Mouse (Mus musculus): ENCODE results near the gene Cabp4. TPM values are rescaled to one million over a fixed set of nuclear protein-coding genes. Genes with fewer than 3 reads are reported as not detected.

Cabp4 gene
- polyA plus RNA-seq, 1 experiment from 2014 or later, result 0.12 TPM

DNA sequence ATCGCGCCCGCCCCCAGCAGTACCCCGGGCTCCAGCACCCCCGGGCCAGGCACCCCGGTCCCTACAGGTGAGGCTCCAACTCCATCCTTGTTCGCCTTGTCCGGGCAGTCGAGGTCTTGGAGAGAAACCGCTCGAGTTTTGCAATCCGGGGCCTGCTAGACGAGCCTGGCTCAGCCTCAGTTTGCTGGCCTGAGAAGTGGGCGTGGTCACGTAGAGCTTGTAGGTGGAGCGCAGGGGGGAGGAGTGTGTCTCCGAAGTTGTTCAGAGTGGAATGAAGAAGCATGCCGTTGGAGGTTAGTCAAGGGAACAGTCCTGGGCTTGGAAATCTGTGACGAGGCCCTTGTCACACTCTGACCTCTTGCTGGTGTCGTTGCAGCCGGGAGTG, 46.4 kb downstream of the Cabp4 start:
- Histone ChIP-seq H3K27me3 (ENCODE audit: control insufficient read depth, insufficient read depth, low read length) (0 out of 2 replicates have a peak, but pooled peaks cover 4% of the 10 kb centered on the region), H3K4me3 (replicated peaks; ENCODE audit: low read length) (peak overlapping the region; percentile 69), H3K4me2 (ENCODE audit: low read depth, low read length) (peak overlapping the region; percentile 72), H3K27ac (ENCODE audit: low read length) (peak overlapping the region; percentile 94), H3K9ac (ENCODE audit: low read length) (peak overlapping the region; percentile 72), H3K4me1 (ENCODE audit: control insufficient read depth, insufficient read depth, low read length) (peaks cover 41% of the 10 kb centered on the region), H3K9me3 (replicated peaks; ENCODE audit: control insufficient read depth, low read length) (no peaks in the 10 kb centered on the region), H3K36me3 (ENCODE audit: control insufficient read depth, insufficient read depth, low read length) (no peaks in the 10 kb centered on the region)
- peak; percentile 49 for ATAC-seq (ENCODE audit: insufficient read depth, low FRiP score)
- WGBS, result under 1% methylated on average over 21 of the region's 21 CpGs

DNA sequence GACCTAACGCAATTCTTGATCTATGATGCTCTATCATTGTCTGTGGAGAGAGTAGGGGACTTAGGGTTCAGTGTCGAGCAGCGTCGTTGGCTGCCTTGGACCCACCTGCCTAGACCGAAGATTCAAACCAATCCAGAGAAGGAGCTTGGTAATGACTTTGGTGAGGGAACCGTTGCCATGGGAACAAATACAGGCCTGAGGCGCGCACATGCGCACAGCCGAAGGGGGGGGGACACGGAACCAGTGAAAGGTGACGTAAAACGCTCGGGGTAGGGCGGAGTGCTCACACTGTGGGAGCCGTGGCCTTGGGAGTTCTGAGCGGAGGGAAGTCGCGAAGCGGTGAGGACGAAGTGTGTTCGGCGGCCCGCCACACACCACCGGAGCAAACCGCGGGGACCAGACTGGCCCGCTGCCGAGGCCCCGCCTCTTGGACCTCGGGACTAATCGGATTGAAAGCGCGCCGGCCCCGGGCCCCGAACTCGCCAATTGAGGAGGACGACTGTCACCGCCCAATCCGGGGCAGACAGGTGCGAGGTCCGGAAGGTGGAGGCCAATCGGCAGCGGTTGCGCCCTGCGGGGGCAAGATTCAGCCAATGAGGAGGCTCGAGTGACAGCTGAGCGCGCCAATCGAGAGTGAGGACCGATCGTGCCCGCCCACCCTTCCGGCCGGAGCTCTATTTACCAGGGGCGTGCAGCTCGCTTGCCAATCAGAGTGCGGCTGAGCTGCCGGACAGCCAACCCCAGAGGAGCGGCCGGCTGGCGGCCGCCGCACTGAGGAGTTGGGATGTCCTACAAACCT, 47.0 kb downstream of the Cabp4 start, which contains the start of gene Cdk2ap2:
Cdk2ap2 (plus strand) TSS at position 541 of the 799 bp plus-strand sequence.
- H3K4me2 ChIP-seq (ENCODE audit: low read depth, low read length), result peak within 1 kb of the TSS; percentile 72
- H3K27ac ChIP-seq (ENCODE audit: low read length), result peak within 1 kb of the TSS; percentile 94
- H3K4me1 ChIP-seq (ENCODE audit: control insufficient read depth, insufficient read depth, low read length), result peaks cover 41% of the 10 kb centered on the region
- peak within 1 kb of the TSS; percentile 77 for H3K9ac ChIP-seq (ENCODE audit: low read length)
- peak within 1 kb of the TSS; percentile 69 for H3K4me3 ChIP-seq (replicated peaks; ENCODE audit: low read length)
- no peaks in the 10 kb centered on the region for H3K9me3 ChIP-seq (replicated peaks; ENCODE audit: control insufficient read depth, low read length)
- under 1% methylated on average over 65 of the region's 65 CpGs for WGBS
- ATAC-seq (ENCODE audit: insufficient read depth, low FRiP score), result peak; percentile 94
- H3K27me3 ChIP-seq (ENCODE audit: control insufficient read depth, insufficient read depth, low read length), result 0 out of 2 replicates have a peak, but pooled peaks cover 4% of the 10 kb centered on the region
- no peaks in the 10 kb centered on the region for H3K36me3 ChIP-seq (ENCODE audit: control insufficient read depth, insufficient read depth, low read length)

DNA sequence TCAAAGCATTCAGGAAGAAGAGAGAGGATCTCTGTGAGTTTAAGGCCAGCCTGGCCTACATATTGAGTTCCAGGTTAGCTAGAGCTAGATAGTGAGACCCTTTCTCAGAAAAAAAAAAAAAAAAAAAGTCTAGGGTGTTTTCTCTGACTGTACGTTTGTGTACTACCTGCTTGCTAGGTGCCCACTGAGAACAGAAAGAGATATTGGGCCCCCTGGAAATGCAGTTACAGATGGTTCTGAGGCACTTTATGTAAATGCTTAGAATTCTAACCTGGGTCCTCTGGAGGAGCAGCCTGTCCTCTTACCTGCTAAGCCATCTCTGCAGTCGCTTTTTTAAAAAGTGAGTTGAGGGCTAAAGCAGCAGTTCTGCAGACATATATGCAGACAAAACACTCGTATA, 48.0 kb downstream of the Cabp4 start:
- Histone ChIP-seq H3K4me2 (ENCODE audit: low read depth, low read length) (no peak overlapping the region), H3K27ac (ENCODE audit: low read length) (no peak overlapping the region), H3K9ac (ENCODE audit: low read length) (no peak overlapping the region), H3K9me3 (replicated peaks; ENCODE audit: control insufficient read depth, low read length) (no peaks in the 10 kb centered on the region), H3K4me3 (replicated peaks; ENCODE audit: low read length) (no peak overlapping the region), H3K36me3 (ENCODE audit: control insufficient read depth, insufficient read depth, low read length) (no peaks in the 10 kb centered on the region), H3K4me1 (ENCODE audit: control insufficient read depth, insufficient read depth, low read length) (peaks cover 37% of the 10 kb centered on the region), H3K27me3 (ENCODE audit: control insufficient read depth, insufficient read depth, low read length) (no peaks in the 10 kb centered on the region)
- 76% methylated on average over 3 of the region's 3 CpGs for WGBS
- ATAC-seq (ENCODE audit: insufficient read depth, low FRiP score), result no peak

DNA sequence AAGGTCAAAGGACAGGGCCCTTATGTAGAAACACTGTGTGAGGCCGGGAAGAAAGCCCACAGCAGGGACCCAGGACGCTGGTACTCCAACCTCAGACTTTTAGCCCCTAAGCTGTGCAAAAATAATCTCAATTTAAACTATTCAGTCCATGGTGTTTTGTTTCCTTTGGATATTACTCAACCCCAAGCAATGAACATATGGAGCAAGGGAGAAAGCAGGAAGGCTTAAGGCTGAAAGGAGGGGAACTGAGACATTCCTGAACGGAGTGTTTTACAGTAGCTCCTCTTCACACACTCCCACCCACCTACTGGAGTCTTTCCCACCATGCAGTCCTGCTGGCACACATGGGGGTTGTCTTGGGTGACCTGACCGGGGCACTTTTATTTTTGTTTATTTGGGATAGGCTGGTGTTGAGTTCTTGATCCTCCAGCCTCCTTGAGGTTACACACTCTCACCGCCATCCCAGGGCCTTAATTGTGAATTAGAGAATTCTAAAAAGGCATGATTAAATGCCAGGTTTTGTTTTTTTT, 49.0 kb downstream of the Cabp4 start:
- Histone ChIP-seq H3K27me3 (ENCODE audit: control insufficient read depth, insufficient read depth, low read length) (no peaks in the 10 kb centered on the region), H3K27ac (ENCODE audit: low read length) (no peak overlapping the region), H3K4me2 (ENCODE audit: low read depth, low read length) (no peak overlapping the region), H3K9ac (ENCODE audit: low read length) (no peak overlapping the region), H3K4me3 (replicated peaks; ENCODE audit: low read length) (no peak overlapping the region), H3K4me1 (ENCODE audit: control insufficient read depth, insufficient read depth, low read length) (peaks cover 28% of the 10 kb centered on the region), H3K9me3 (replicated peaks; ENCODE audit: control insufficient read depth, low read length) (no peaks in the 10 kb centered on the region), H3K36me3 (ENCODE audit: control insufficient read depth, insufficient read depth, low read length) (no peaks in the 10 kb centered on the region)
- no peak for ATAC-seq (ENCODE audit: insufficient read depth, low FRiP score)
- WGBS, result 79% methylated on average over 5 of the region's 5 CpGs

DNA sequence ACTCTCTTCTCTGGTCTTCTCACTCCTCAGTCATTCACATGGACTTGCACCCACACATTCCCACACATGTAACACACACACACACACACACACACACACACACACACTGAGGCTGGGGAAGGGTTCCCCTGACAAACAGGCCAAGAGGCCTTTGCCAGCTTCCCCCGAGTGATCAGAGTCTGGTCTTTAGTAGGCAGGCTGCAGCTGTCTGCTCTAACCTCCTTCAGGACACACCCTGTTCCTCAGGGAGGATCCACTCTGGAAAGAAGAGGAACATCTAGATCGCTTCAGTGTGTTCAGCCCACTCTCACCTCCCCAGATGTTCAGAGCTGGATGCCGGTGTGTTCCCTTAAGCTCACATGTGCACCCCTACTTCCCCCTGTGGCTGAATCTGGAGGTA, 49.5 kb downstream of the Cabp4 start:
- Histone ChIP-seq H3K9ac (ENCODE audit: low read length) (no peak overlapping the region), H3K4me3 (replicated peaks; ENCODE audit: low read length) (no peak overlapping the region), H3K4me2 (ENCODE audit: low read depth, low read length) (no peak overlapping the region), H3K4me1 (ENCODE audit: control insufficient read depth, insufficient read depth, low read length) (peaks cover 24% of the 10 kb centered on the region), H3K36me3 (ENCODE audit: control insufficient read depth, insufficient read depth, low read length) (no peaks in the 10 kb centered on the region), H3K9me3 (replicated peaks; ENCODE audit: control insufficient read depth, low read length) (no peaks in the 10 kb centered on the region), H3K27me3 (ENCODE audit: control insufficient read depth, insufficient read depth, low read length) (no peaks in the 10 kb centered on the region), H3K27ac (ENCODE audit: low read length) (no peak overlapping the region)
- no peak for ATAC-seq (ENCODE audit: insufficient read depth, low FRiP score)
- 75% methylated on average over 3 of the region's 3 CpGs for WGBS

DNA sequence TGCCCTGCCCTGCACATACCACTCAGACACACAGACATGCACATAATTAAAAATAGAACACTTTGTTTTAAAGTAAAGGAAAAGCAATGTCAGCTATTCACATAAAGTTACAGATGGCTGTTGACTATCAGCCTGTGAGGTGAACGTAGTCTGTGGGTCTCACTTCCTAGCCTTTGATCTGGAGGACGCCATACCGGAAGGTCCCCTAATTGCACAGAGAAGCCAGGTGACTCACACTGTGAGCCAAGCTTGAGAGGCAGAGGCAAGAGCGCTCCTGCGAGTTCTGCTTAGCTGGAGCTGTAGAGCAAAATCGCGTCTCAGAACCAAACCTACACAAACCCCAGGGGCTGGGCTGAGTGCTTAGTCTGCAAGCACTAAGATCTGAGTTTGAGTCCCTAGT, 50.1 kb downstream of the Cabp4 start:
- ATAC-seq (ENCODE audit: insufficient read depth, low FRiP score), result no peak
- WGBS, result 63% methylated on average over 7 of the region's 7 CpGs
- no peak overlapping the region for H3K4me2 ChIP-seq (ENCODE audit: low read depth, low read length)

DNA sequence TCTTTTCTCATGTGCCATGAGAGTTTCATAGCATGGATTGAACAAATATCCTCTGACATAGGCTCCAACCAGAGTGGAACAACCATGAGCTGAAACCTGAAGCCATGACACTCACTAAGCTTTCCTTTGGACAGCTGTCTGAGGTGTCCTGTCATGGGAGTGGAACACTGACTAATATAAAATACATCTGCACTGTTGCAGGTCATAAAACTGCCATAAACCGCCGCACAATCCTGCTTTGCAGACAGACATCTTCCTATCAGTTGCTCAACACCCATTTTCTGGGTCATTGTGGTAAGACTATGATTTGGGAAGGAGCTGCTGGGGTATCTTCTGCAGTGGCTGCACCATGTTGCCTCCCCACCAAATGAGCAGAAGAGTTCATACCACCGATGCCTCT, 51.1 kb downstream of the Cabp4 start:
- no peak for ATAC-seq (ENCODE audit: insufficient read depth, low FRiP score)
- no peaks in the 10 kb centered on the region for H3K9me3 ChIP-seq (replicated peaks; ENCODE audit: control insufficient read depth, low read length)

More for the DNA sequence above, 50.1 kb downstream of the Cabp4 start:
- Histone ChIP-seq H3K4me1 (ENCODE audit: control insufficient read depth, insufficient read depth, low read length) (peaks cover 18% of the 10 kb centered on the region), H3K4me3 (replicated peaks; ENCODE audit: low read length) (no peak overlapping the region), H3K27me3 (ENCODE audit: control insufficient read depth, insufficient read depth, low read length) (no peaks in the 10 kb centered on the region), H3K36me3 (ENCODE audit: control insufficient read depth, insufficient read depth, low read length) (no peaks in the 10 kb centered on the region), H3K9ac (ENCODE audit: low read length) (no peak overlapping the region), H3K9me3 (replicated peaks; ENCODE audit: control insufficient read depth, low read length) (no peaks in the 10 kb centered on the region), H3K27ac (ENCODE audit: low read length) (no peak overlapping the region)

DNA sequence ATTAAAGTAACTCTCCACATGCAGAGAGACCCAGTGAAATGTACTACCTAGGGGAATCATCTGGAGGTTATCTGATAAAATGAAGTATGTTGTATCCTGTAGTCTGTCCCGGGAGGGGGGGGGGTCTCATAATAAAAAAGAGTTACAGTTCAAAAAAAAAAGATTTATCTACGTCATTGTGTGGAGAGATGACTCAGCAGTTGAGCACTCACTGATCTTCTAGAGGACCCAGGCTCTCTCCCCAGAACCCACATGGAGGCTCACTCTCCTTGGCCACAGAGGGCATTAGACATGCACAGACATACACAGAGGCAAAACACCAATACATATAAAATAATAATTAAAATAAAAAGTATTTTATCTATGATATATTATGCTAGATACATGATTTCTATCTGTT, 52.5 kb downstream of the Cabp4 start:
- whole genome bisulfite sequencing, result 57% methylated on average over 2 of the region's 2 CpGs
- no peak overlapping the region for H3K9ac ChIP-seq (ENCODE audit: low read length)
- no peaks in the 10 kb centered on the region for H3K36me3 ChIP-seq (ENCODE audit: control insufficient read depth, insufficient read depth, low read length)
- no peak overlapping the region for H3K4me3 ChIP-seq (replicated peaks; ENCODE audit: low read length)
- no peaks in the 10 kb centered on the region for H3K27me3 ChIP-seq (ENCODE audit: control insufficient read depth, insufficient read depth, low read length)
- H3K4me1 ChIP-seq (ENCODE audit: control insufficient read depth, insufficient read depth, low read length), result peaks cover 3% of the 10 kb centered on the region; the same call in 1 of the 2 replicates
- no peak overlapping the region for H3K27ac ChIP-seq (ENCODE audit: low read length)
- H3K9me3 ChIP-seq (replicated peaks; ENCODE audit: control insufficient read depth, low read length), result no peaks in the 10 kb centered on the region
- no peak for ATAC-seq (ENCODE audit: insufficient read depth, low FRiP score)
- no peak overlapping the region for H3K4me2 ChIP-seq (ENCODE audit: low read depth, low read length)

More for the DNA sequence above, 51.1 kb downstream of the Cabp4 start:
- Histone ChIP-seq H3K36me3 (ENCODE audit: control insufficient read depth, insufficient read depth, low read length) (no peaks in the 10 kb centered on the region), H3K4me1 (ENCODE audit: control insufficient read depth, insufficient read depth, low read length) (peaks cover 9% of the 10 kb centered on the region), H3K4me2 (ENCODE audit: low read depth, low read length) (no peak overlapping the region), H3K4me3 (replicated peaks; ENCODE audit: low read length) (no peak overlapping the region), H3K9ac (ENCODE audit: low read length) (no peak overlapping the region), H3K27me3 (ENCODE audit: control insufficient read depth, insufficient read depth, low read length) (no peaks in the 10 kb centered on the region), H3K27ac (ENCODE audit: low read length) (no peak overlapping the region)
- WGBS, result 79% methylated on average over 3 of the region's 3 CpGs

DNA sequence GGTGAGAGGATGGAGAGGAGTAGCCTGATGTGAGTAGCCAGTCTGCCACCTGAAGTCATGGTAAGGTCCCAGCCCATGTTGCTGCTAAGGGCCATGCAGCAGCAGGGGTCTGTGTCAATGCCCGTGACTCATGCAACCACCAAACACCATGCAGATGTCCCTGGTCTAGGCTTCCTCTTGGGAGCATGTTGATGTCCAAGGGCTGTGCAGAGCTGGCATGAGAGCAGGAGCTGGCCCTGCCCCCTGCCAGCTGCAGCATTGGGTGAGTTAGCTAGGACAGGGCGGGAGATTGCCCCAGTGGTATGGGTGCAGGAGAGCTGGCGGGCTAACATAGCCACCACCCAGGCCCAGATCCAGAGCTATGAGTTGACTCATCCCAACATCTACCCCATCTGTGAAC, 53.4 kb downstream of the Cabp4 start:
- Histone ChIP-seq H3K27ac (ENCODE audit: low read length) (no peak overlapping the region), H3K4me1 (ENCODE audit: control insufficient read depth, insufficient read depth, low read length) (no peaks in the 10 kb centered on the region), H3K27me3 (ENCODE audit: control insufficient read depth, insufficient read depth, low read length) (no peaks in the 10 kb centered on the region), H3K4me2 (ENCODE audit: low read depth, low read length) (no peak overlapping the region), H3K36me3 (ENCODE audit: control insufficient read depth, insufficient read depth, low read length) (no peaks in the 10 kb centered on the region), H3K4me3 (replicated peaks; ENCODE audit: low read length) (no peak overlapping the region), H3K9ac (ENCODE audit: low read length) (no peak overlapping the region), H3K9me3 (replicated peaks; ENCODE audit: control insufficient read depth, low read length) (no peaks in the 10 kb centered on the region)
- WGBS, result 85% methylated on average over 3 of the region's 3 CpGs
- ATAC-seq (ENCODE audit: insufficient read depth, low FRiP score), result no peak

All from stomach, embryonic 16.5 days (tissue).